Mouse (Mus musculus): Measurements from ENCODE around the gene Trpv4.

The Trpv4 gene

DNA sequence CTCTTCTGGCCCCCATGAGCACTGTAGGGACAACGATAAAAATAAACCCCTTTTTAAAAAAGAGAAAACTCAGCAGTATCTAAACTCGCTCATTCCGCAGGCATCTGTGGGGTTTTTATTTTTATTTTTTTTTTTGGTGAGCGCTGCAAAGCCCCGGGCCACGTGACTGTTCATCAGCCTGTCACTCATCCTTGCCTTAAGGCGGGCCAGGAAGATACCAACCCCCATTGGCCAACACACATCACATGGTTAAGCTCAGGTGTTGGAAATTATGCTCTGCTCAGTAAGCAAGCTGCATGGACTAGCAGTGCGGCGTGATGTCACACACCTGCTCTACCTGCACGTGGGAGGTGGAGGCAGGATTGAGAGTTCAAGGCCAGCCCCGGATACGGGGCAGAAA lies 40.4 kb downstream of the Trpv4 start:
- no peak for DNase-seq

DNA sequence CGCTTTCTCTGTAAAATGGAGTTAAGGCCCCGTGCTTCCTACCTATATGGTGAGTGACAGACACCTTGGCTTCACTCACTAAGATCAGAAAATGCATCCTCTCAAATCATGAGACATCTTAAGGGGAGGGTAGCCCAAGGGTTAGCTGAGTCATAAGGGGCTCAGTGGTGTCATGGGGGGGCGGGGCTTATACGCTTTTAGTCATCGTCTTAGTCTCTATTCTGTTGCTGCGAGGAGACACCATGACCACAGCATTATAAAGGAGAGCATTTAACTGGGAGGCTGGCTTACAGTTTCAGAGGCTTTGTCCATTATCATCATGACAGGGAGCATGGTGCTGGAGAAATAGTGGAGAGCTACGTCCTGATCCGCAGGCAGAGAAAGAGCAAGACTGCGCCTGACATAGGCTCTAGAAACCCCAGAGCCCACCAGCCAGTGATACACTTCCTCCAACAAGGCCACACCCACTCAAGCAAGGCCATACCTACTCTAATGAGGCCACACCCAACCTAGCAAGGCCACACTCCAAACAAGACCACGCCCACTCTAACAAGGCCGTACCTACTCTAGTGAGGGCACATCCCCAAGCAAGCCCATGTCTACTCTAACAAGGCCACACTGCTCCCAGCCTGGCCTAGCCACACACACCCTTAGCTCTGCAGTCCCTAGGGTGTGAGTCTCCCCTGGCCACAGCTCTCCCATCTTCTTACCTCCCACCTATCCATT lies 41.7 kb downstream of the Trpv4 start:
- no peak for DNase-seq

DNA sequence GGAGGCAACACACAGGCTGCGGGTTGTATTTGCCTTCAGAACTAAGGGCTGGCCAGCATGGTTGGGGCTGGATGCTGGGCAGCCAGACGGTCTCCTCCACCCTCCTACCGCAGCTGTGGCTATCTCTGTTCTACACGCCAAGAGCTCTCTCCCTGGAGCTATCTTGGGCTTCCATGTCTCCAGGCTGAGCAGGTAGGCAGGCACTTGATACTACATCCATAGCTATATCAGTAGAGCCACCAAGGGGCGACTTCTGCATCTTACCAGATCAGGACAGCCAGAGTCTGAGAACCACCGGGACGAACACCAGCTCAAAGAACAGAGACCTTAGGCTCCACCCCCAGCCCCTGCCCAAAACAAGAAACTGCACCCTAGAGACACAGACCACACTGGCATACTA lies 43.4 kb downstream of the Trpv4 start:
- no peak for DNase-seq

DNA sequence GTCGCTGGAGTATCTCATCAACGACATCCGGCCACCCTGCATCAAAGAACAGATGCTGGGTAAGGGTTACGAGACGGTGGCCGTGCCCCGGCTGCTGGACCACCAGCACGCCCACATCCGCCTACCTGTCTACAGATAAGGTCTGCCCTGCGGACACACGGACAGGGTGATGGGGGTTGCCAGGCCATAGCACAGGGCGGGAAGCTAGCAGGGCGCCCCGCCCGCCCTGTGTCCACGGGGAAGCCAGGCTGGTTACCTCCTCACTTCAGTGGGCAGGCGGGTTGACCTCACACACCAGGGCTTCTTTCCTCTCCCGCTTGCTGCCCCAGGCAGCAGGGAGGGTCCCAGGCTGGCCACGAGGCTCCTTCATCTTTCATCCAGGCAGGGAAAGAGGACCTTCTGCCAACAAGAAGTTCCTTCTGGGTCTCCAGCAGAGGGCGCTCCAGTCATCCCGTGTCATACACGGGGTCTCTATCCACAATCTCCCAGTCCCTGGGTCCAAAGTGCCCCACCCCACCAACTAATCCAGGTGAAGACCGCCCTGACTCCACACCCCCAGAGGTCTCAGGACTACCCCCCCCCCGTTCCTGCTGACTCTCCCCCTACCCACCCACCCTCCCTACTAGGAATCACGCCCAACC lies 46.1 kb downstream of the Trpv4 start:
- no peak for DNase-seq

DNA sequence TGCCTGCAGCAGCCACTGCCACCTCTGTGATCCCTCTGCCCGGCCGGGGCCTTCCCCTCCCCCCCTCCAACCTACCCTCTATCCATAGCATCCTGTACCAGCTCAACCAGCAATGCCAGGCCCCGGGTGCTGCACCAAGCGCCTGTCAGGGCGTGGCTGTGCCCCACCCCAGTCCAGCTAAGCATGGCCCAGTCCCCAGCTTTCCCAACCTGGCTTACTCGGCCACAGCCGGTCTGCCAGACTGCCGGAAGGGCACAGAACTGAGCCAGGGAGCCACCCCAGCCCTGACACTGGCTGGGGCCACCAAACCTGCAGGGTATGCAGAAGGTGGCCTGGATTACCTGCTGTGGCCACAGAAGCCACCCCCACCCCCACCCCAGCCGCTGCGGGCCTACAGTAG lies 47.0 kb downstream of the Trpv4 start:
- DNase-seq = no peak

DNA sequence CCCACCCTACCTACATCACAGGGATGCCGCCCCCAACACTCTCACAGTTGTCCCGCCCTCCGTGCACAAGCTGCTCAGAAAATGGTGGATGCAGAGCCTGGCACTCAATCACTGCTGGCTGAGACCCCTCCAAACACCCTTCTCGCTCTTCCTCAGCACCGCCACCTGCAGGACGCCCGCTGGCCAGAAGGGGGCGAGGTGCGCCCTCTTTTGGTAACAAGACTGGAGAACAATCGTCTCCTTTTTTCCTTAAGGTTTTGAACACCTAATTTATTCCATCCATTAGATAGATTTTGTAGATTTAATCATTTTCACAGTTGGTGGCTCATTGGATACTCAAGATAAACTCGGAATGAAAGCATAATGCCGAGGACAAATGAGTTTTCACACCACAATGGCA lies 49.7 kb downstream of the Trpv4 start:
- no peak for DNase-seq

DNA sequence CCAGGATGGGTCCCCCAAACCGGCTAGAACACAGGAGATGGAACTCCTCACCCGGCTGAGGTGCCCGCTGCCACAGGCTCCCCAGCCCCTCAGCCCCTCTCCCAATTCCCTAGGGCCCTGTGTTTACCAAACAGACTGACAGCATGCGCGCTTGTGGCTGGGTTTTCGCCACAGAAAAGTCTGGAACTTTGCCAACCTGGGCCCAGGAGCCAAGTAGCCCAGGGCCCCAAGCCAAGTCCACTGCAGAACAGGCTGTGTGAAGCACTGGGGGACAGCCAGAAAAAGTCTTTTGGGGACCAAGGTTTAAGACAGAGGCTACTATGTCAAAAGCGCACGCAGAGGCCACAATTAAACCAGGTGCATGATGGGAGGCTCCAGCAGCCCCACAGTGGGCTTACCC lies 50.6 kb downstream of the Trpv4 start:
- DNase-seq = peak; percentile 76

DNA sequence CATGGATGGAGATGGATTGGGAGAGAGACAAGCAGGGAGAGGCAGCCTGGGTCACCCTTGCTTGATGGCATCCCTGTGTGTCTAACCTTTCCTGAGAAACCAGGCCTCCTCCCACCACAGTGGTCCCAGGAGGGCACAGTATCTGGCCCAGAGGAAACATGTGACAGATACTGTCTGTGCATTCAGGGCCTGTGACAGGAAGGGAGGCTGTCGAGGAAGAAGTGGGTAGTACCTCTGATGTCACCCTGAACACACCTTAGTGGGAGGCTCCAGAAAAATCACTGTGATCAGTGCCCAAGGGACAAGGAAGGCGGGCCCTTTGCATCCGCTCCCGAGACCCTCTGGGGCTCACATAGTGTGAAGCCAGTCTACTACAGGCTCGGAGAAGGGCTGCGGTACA lies 52.2 kb downstream of the Trpv4 start:
- DNase-seq = no peak

DNA sequence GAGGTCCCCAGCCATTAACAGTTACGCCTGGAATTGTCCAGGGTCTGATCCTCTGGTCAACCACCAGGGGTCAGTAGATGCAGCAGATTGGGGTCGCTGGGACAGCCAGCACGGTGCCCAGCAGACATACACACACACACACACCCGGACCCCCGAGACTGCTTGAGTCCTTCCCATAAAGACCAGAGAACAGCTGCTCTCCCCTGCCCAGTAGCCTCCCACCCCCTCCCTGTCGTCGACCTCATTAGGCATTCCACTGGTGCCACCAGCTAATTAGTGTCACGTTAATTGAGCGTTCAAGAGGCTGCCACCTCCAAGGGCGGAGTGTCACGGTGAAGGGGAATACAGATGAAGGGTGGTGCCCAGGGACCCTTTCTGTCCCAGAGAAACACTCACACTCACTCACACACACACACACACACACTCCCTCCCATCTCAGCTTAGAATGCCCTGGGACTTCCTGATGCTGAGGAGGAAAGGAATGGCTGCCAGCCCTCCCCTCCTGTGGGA lies 53.4 kb downstream of the Trpv4 start:
- no peak for DNase-seq

DNA sequence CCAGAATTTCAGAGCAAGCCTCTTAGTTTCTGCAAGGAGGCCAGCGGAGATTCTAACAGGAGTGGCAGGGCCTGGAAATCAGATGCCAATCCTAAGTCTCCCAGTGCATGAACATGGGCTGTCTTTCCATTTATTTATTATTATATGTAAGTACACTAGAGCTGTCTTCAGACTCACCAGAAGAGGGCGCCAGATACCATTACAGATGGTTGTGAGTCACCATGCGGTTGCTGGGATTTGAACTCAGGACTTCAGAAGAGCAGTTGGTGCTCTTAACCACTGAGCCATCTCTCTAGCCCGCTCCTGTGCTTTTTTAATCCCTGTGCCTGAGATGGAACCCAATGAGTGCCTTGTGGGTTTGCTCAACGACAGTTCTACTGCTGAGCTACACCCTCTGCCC lies 54.2 kb downstream of the Trpv4 start:
- DNase-seq = no peak

DNA sequence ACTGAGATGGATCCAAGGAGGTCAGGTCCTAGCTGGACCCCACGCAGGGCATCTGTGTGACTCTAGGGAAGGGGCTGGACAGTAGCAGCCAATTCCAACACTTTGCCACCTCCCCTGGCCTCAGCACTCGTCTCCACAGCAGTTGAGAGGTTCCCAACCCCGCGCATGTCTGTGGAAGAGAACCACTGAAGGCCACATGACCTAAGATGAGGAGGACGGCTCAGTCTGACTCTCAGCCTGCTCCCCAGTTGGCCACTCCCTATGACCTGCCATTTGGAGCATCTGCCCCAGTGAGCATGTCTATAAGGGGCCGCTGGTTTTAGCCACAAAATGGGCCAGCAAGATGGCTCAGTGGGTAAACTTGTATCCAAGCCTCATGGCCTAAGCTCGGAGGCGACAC lies 56.2 kb downstream of the Trpv4 start:
- DNase-seq = no peak

DNA sequence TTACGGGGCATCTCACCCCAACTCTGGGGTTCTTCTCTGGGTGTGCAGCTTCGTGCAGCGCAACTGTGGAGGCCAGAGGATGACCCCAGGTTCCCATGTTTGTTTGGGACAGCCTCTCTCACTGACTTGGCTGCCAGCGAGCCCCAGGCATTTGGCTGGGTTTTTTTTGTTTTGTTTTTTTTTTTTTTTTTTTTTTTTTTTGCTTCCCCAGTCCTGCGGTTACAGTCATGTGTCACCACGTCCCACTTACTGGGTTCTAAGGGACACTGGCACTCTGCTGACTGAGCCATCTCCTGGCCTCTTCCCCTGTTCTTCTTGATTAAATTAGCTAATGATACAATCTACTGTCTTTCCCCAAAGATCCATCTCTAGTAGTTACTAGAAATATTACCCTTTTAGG lies 60.6 kb downstream of the Trpv4 start:
- no peak for DNase-seq

DNA sequence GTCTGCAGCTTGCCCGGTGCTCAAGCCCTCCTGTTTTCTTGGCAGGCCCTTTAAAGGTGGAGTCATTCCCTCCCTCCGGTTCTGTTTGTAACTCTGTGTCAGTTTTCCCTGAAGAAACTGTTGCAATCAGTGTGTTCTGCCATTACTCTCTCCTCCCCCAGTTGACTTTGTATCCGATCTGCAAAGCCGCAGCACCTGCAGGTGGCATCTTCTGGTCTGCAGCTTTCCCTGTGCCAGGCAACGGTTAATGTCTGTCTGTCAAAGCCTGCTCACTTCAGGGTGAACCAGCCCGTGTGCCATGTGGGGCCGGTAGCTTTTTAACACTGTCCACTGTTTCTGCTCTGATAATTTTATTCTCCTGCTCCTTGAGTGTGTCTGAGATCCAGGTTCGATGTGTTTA lies 61.0 kb downstream of the Trpv4 start:
- no peak for DNase-seq

DNA sequence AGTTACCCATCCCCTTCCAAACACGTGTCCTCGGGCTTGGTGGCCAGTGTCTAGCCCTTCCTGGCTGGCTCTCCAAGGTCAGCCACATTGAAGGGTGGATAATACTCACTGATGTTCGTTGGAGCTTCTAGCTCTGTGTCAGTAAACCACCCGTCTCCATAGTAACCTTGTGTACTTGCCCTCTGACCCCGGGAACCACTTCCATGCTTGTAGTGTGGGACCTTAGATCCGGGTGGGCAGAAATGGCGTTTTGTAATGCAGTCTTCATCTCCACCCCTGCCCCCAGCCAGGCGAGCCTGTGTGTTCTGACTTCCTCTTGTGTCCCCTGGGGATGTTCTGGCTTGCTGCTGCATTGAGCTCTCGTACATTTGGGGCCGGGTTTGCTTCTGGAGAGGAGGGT lies 61.6 kb downstream of the Trpv4 start:
- no peak for DNase-seq

DNA sequence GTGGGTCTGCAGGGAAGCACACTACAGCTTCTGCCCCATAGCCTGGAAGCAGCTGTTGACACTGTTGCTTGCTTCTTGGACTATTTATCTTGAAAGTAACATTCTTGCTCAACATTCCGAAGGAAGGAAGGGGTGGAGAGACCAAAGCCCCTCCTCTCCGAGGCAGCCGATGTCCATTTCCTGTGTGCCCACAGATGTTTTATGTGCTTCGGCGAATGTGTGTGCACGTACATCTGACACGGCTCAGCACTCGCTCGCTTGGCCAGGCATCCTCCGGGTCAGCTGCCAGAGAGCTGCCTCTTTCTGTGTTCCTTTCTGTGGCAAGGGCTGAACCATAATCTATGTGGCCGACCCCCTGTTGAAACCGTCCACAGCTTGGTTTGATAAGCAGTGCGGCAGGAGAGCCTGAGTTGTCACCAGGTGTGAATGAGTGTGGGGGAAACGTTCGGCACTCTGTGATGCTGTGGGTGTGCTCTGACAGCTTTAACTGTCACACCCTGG lies 63.4 kb downstream of the Trpv4 start:
- peak; percentile 66 for DNase-seq

DNA sequence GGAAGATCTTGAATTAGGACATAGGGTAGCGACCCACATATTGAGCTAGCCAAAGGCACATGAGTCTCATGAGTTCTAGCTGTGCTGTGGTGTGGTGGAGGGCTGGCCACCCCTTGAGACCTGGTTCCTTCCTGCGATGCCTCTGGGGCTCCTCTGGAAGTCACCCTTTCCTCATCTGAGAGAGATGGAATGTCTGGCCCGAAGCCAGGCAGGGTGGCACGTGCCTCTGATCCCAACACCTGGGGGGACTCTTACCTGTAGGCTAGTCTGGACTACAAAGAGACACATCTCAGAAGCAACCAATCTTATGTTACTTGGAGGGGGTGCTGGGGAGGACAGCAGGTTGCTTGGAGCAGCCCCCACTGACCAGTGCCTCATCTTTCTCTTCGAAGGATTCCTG lies 64.3 kb downstream of the Trpv4 start:
- peak; percentile 58 for DNase-seq

DNA sequence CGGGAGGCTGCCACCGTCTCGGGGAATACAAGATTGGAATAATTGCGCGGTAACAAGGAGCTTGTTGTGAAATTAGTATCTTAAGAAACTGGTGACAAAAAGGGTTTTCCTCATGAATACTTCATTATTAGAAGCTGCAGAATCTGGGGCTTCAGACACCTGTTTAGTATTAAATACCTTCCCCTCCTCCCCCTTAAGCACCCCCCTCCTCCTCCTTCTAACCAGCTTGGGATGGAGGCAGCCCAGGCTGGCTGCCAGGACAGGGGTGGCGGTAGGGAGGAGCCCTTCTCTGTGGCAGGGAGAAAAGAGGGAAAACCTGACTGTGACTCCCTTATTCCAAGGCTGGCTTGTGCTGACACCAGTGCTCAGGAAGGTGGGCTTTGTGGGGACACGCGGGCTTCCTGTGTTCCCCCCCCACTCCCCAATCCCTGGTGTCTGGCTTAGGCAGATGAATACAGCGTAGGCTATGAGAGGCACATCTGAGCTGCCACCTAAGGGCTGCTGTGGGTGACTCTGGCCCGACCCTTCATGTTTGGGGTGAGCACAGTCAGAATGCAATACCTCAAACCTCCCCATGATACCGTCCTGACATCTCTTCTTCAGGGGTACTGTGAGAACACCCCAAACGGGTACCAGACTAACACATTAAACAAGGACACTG lies 64.9 kb downstream of the Trpv4 start:
- no peak for DNase-seq

DNA sequence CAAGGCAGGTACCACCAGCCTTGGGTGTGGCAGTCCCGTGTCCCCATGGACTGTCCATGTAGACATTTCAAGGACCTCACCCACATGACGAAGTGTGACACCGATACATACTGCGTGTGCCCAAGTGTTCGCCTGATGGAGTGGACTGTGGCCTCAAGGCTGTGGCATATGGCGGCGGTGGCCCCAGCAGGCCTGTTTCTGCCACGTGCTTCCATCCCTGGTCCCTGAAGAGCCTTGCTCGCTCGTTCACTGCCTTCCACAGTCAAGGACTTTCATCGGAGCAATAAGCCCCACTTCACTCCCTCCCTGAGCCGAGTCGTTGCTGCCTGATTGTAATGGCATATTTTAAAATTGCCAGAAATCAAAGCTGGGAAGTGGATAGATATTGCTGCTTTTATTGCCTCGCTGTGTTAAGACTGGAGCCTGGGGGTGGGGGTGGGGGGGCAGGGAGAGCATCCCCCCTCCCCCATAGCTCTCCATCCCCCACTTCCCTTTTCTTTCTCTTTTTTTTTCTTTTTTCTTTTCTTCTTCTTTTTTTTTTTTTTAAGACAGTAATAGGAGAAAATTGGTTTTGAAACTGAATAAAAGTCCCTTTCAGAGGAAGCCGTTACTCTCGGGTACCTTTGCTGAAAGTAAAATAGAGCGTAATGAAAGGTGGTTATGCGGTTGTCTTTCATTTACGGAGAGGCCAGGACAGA lies 65.6 kb downstream of the Trpv4 start:
- DNase-seq = no peak

DNA sequence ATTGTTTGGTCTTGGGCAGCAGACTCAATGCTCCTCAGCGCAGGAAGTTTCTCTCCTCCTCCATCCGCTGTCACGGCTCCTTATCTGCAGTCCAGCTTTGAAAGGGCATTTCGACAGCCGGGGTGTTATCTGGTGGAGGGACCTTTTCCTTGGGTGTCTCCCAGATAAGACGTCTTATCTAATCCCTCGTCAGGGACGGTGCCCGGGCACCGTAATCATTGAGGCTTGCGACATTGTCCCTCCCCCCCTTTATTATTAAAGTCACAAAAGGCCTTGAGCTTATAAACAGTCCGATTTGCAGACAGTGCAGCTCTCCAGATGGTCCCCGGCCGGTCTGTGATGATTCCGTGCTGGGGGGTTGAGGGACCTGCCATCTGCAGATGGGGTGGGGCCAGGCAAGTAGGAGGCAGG lies 67.1 kb downstream of the Trpv4 start:
- no peak for DNase-seq

DNA sequence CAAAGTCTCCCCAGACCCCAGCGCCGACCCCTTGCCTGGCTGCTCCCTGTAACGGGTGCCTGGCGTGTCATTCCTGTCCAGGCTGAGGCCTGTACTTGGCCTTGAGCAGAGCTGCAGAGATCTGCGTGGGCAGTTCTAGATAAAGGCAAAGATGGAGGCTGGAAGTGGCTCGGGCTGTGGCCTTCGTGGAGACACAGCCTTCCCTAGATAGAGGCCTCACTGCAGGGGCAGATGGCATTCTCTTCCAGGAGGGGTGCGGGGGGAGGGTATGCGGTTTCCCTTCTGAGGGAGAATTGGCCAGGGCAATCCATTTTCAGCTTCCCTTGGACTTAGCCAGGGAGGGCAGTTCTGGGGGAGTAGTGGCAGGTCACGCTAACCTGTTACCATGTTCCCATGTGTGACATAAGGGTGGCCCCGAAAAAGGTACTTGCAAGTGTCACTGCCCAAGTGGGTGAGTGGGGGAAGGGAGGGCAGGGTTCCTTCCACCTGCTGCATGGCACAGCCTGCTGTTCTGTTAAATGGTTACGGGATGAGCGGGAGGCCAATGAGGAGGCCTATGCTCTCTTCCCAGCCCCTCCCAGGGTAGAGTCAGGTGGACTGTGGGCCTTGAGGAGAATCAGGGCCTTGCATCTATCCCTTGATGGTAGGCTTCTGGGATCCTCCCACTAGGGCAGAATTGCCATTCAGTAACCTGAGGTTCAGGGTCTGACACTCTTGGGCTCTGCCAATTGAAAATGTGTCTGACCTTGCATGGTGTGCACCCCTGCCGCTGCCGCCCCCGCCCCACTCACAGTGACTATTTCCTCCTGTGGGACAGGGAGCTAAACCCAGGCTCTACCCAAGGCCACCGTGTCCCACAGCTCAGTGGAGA lies 67.9 kb downstream of the Trpv4 start:
- DNase-seq = no peak

DNA sequence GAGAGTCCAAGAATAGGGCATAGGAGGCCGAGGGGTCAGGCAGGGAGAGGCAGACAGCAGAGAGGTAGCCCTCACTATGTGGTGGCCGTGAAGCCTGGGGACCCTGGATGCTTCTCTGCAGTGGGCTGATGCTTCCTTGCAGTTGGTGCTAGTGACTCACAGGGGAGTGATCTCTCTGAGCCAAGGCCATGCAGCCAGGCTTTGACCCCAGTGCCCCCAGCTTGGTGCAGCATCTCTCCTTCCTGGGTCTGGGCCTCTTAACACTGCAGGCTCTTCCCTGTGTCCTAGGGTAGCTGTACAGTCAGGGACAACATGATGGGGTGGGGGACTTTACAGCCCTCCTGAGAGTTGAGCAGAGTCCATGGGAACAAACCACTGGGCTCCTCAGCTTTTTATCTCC lies 68.8 kb downstream of the Trpv4 start:
- no peak for DNase-seq

DNA sequence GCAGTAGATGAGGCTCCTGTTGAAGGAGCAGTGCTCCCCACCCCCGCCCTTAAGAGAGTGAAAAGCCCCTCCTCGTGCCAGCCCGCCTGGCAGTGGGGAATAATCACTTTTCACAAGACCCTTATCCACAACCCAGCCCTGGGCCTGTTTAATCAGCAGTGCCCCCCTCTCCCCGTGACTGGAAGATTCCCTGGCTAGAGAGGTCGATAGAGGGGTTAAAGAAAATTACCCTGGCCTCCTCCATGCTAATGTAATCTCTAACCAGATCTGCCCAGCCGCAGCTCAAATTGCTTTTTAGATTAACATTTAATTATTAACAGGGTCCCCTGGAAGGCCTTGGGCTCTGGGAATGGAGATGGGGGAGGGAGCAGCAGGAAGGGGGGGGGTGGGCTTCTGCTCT lies 69.2 kb downstream of the Trpv4 start:
- DNase-seq = peak; percentile 60

Data from kidney, adult 11 months (tissue).